Mouse (Mus musculus) adrenal gland (tissue): ENCODE measurements around the gene Gale.
"Not testable (repeated sequence)": the region's sequence is repeated elsewhere in the genome, so short reads cannot be mapped to it uniquely, and the experiment has no call there.

Source experiments
- intact Hi-C: fragments of 180-260 bp; cut with DNase I; formaldehyde crosslinking; loops from one replicate; pipeline ENCODE4 v1.15.1; 2025

The Gale gene

DNA sequence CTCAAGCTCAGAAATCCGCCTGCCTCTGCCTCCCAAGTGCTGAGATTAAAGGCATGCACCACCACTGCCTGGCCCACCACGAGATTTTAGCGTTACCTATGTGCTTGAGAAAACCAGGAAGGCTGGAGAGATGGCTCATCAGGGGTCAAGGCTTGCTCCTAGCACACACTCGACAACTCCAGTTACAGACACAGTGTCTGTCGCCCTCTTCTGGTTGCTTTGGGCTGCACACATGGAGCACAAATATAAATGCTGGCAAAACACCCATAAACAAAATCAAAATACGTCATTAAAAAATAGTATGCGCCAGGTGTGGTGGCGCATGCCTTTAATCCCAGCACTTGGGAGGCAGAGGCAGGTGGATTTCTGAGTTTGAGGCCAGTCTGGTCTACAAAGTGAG lies 22.5 kb upstream of the Gale start:
- intact Hi-C loops = not testable (repeated sequence)

- intact Hi-C loops = no loop called here
Measured at GRCm38 (mm10) chr4:135942193-135942592, 21.3 kb upstream of the Gale start.

DNA sequence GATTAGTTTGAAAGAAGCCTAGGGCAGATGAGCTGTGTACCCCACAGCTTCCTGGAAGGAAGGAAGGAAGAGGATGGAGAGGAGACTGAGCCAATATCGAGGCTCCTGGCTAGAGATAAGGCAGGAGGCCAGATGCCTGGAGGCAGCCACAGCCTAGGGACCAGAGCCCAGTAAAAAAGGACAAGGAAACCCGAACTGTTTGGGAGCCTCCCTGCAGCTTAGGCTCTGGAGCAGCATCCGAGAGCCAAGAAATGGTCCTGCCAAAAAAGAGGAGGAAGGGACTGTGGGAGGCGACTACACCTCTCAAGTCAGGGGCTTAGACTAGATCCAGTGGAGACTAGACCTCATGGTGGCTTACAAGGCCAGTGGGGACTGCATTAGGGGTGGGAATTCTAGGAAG lies 20.1 kb upstream of the Gale start:
- intact Hi-C loops = no loop called here

DNA sequence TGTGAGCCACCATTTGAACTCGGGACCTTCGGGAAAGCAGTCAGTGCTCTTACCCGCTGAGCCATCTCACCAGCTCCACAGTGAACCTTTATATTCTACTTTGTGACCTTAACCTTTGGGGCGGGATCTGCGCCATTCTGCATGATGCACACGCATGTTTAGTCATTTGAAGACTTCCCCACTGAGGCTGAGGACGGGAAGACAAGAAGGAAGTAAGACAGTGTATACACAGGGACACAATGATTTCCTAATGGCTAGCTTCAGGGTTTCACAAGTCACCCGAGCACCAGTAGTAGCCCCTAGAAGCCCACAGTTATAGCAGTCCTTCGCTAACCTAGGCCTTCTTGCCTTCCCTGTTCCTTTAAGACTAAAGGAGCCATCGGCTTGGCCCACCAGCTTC lies 17.8 kb upstream of the Gale start:
- intact Hi-C loops = no loop called here

- intact Hi-C loops = no loop called here
Measured at GRCm38 (mm10) chr4:135946278-135946658, 17.3 kb upstream of the Gale start, which contains the start of gene Hmgcl. Gene Hmgcl (plus strand): TSS chr4:135946448.

DNA sequence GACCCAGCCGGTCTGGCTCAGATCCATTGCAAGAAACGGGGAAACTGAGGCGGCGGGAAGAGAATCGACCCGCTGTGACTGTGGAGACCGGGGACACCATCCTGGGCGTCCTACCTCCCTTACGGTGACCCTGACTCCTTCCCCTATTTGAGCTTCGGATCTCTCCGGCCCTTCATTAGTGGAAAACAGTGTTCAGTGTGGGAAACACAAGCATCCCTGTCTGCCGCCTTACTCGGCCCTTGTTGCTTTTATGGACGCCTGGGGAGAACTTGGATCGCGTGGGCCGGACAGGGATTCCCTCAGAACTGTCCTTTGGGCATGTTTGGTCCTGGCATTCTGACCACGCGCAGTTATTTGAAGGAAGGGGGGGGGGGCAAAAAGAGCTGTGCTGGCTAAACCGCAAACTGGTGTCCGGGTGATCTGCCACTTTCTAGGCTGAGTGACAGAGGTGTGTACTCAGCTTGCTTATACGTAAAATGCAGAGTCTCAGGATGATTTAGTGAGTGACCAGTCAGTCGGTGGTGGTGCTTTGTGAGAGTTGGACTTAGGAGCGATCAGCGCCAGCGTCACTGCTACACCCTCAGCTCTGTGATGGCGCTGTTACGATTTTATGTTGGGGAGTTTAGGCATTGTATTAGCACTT lies 16.7 kb upstream of the Gale start:
- intact Hi-C loops = no loop called here

GRCm38 (mm10) chr4:135948142-135948541 lies 15.4 kb upstream of the Gale start:
- intact Hi-C loops = no loop called here

GRCm38 (mm10) chr4:135949475-135949874 lies 14.1 kb upstream of the Gale start:
- intact Hi-C loops = no loop called here

GRCm38 (mm10) chr4:135949911-135950310 lies 13.6 kb upstream of the Gale start:
- intact Hi-C loops = no loop called here

DNA sequence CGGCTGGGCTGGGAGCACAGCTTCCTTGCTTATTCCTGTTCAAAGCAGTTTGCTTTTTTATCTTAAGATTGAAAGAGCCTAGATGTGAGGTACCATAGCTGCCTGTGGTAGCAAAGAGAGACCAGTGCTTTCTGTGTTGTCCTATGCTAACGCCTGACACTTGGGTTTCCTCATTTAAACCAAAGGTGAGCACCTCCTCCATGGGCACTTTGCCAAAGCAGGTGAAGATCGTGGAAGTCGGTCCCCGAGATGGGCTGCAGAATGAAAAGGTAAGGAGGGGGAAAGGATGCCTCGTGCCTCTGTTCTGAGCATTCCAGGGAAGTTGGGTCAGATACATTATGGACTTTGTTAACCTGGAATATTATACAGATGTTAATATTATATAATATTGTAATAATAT lies 13.2 kb upstream of the Gale start:
- intact Hi-C loops = no loop called here

GRCm38 (mm10) chr4:135951505-135951904 lies 12.0 kb upstream of the Gale start:
- intact Hi-C loops = no loop called here

GRCm38 (mm10) chr4:135953179-135953578 lies 10.3 kb upstream of the Gale start:
- intact Hi-C loops = no loop called here

DNA sequence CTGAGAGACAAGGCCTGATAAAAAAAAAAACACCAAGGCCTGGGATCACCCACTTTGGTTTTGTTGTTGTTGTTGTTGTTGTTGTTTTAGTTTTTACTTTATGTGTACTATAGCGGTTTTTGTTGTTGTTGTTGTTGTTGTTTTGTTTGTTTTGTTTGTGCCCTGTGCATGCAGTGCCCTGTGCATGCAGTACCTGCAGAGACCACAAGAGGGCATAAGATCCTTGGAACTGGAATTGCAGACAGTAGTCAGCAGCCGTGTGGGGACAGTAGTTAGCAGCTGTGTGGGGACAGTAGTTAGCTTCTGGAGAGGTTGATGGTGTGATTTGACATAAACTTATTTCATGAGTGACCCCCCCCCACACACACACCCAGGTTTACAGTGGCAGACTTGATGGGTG lies 9.3 kb upstream of the Gale start:
- intact Hi-C loops = no loop called here

DNA sequence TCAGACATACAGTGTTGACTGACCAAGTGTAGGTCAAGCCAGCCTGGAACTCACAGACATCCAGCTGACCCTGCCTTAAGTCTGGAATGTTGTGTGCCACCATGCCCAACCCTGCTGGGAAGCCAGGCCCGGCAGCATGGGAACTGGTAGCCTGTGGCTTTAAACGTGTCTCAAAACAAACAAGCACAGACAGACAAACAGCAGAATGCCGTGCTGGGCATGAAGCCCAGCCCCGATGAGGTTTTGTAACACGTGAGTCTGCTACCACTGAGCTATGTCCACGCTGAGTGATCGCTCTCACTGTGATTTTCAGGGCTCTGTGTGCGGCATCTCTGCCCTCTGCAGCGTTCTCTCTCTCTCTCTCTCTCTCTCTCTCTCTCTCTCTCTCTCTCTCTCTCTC lies 7.6 kb upstream of the Gale start:
- intact Hi-C loops = no loop called here

- intact Hi-C loops = no loop called here
Measured at GRCm38 (mm10) chr4:135958354-135958753, 5.2 kb upstream of the Gale start.

GRCm38 (mm10) chr4:135960717-135961116 lies 2.8 kb upstream of the Gale start:
- intact Hi-C loops = loop anchor here (10.0 kb wide), 1 partner anchor 194 kb away; no protein-coding TSS in a partner anchor

- intact Hi-C loops = loop anchor here (10.0 kb wide), 1 partner anchor 193 kb away; no protein-coding TSS in a partner anchor
Measured at GRCm38 (mm10) chr4:135961709-135962108, 1.8 kb upstream of the Gale start.

DNA sequence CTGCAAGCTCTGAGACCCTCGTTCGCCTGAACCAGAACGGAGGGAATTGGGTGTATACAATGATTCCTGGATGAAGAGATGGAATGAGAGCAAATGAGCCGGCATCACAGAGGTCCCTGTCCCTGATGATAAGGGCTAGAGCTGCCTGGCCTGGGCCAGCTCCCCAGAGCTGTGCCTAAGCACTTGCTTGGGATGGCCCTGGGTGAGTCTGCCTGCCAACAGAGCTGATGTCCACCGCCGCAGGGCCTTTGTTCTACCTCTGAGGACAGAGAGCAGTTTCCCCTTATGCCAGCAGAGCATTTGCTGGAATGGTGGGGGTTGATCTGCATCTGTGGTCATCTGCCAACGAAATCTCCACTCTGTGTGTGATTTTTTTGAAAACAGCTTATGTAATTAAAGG lies 1.3 kb upstream of the Gale start:
- intact Hi-C loops = loop anchor here (10.0 kb wide), 1 partner anchor 193 kb away; no protein-coding TSS in a partner anchor

- intact Hi-C loops = loop anchor here (10.0 kb wide), 1 partner anchor 192 kb away; no protein-coding TSS in a partner anchor
Measured at GRCm38 (mm10) chr4:135962946-135963345, 581 bp upstream of the Gale start.

DNA sequence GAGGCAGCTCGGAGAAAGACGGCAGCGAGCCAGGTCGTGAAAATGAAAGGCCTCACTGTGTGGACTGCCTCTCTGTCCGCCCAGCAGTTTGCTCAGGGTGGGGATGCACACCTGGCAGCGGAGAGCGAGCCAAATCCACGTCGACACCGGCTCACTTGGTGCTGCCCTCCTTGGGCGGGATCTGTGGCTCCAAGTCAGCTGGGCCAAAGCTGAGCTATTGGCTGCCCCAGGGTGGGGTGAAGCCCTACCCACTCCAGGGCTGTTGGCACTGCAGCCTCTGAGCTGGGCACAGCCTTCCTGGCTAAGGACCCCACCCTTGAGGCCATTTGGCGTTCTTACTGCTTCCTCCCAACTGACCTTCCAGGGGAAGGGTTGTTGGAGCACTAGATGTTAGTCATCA lies 899 bp downstream of the Gale start:
- intact Hi-C loops = loop anchor here (10.0 kb wide), 1 partner anchor 190 kb away; no protein-coding TSS in a partner anchor

- intact Hi-C loops = loop anchor here (10.0 kb wide), 1 partner anchor 190 kb away; no protein-coding TSS in a partner anchor
Measured at GRCm38 (mm10) chr4:135965113-135965512, 1.6 kb downstream of the Gale start.

GRCm38 (mm10) chr4:135966283-135966682 lies 2.8 kb downstream of the Gale start:
- intact Hi-C loops = loop anchor here (10.0 kb wide), 1 partner anchor 189 kb away; no protein-coding TSS in a partner anchor

DNA sequence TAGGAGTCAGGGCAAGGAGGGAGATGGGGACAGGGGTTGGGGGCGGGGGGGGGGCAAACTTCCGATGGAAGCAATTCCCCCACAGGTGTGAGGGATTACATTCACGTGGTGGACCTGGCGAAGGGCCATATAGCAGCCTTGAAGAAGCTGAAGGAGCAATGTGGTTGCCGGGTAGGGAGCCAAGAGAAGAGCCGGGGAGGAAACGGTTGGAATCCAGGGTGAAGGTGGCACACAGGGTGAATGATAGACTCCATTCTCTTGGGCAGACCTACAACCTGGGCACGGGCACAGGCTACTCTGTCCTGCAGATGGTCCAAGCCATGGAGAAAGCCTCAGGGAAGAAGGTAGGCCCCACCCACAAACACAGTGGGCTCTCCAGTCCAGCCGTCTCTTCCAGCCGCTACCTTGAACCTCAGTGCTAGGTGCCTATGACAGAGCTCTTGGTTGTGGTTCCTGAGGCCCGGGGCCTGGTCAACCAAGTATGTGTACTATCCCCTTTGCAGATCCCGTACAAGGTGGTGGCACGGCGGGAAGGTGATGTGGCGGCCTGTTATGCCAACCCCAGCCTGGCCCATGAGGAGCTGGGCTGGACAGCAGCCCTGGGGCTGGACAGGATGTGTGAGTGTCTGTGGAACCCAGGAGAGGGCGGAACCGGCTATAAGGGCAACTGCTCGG lies 3.7 kb downstream of the Gale start:
- intact Hi-C loops = loop anchor here (10.0 kb wide), 1 partner anchor 188 kb away; no protein-coding TSS in a partner anchor
